Mouse (Mus musculus): ENCODE results near the gene Zbtb20. TPM values are rescaled to one million over a fixed set of nuclear protein-coding genes. Genes with fewer than 3 reads are reported as not detected.

The Zbtb20 gene
- polyA plus RNA-seq, 1 experiment from 2014 or later: 6.6 TPM

DNA sequence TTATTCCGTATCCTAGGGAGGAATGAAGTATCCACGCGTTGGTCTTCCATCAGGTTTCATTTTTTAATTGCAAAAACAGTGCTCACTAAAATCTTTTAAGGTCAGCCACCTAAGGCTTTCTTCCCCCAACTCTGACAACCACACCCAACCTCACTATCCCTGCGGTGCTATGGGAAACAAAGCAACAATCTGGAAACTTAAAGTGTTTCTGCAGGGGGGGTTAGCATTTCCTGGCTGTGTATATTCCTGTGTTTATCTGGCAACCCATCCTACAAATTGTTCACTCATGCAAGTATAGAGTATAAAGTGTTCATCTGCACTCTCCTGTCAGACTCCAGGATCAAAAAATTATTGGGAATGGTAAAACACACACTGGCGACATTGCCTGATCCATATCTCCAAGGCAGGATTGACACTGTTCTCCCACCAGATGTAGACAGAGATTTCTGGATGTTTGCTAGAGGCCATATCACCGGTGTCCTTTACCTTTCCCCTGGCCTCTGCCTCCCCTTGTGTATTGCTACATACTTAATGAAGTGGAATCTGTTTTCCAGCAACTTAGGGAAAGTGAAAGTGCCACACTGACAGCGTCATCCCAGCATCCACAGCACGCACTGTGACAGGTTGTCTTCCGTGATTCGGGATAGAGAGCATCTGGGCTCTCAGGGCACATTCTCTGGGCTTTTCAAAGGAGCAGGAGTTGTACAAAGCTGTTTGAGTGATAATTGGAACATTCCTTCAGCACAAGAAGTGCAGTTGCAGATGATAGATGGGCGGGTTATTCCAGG is 599.5 kb downstream of the Zbtb20 start:
- no peak for ATAC-seq (replicated peaks; ENCODE audit: low FRiP score)
- no peak overlapping the region for H3K4me3 ChIP-seq (ENCODE audit: low read depth, low read length)
- WGBS: 81% methylated on average over 11 of the region's 11 CpGs

DNA sequence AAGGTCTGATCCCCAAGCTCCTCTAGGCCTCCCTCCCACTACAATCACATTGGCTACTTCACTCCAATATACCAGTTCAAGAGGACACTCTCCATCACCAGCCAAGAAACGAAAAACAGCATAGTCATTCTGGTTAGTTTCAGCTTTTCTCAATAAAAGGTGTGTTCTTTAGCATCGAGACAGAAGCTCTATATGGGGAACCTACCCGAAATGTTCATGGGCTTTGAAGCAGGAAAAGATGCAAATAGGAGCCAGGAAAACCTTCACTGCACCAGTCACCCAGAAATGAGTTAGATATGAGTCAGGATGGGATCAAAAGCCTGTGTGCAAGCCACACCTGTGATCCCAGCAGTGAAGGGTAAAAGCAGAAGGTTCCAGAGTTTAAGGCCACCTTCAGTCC is 601.2 kb downstream of the Zbtb20 start:
- ATAC-seq (replicated peaks; ENCODE audit: low FRiP score): no peak
- no peak overlapping the region for H3K4me3 ChIP-seq (ENCODE audit: low read depth, low read length)
- WGBS: 73% methylated on average over 3 of the region's 3 CpGs

More for the DNA sequence above, 599.5 kb downstream of the Zbtb20 start:
- H3K27ac ChIP-seq (ENCODE audit: low read depth, low read length): no peak overlapping the region
- H3K27me3 ChIP-seq (replicated peaks; ENCODE audit: control insufficient read depth, insufficient read depth, low read length): no peaks in the 10 kb centered on the region
- H3K9me3 ChIP-seq (ENCODE audit: control insufficient read depth, low read length): no peaks in the 10 kb centered on the region
- no peaks in the 10 kb centered on the region for H3K36me3 ChIP-seq (ENCODE audit: control insufficient read depth, insufficient read depth, low read length)
- DNase-seq (ENCODE audit: low spot score): no peak
- no peak overlapping the region for H3K9ac ChIP-seq (ENCODE audit: low read depth, low read length)
- H3K4me1 ChIP-seq (replicated peaks; ENCODE audit: control insufficient read depth, insufficient read depth, low read length): no peaks in the 10 kb centered on the region
- H3K4me2 ChIP-seq: no peak overlapping the region

DNA sequence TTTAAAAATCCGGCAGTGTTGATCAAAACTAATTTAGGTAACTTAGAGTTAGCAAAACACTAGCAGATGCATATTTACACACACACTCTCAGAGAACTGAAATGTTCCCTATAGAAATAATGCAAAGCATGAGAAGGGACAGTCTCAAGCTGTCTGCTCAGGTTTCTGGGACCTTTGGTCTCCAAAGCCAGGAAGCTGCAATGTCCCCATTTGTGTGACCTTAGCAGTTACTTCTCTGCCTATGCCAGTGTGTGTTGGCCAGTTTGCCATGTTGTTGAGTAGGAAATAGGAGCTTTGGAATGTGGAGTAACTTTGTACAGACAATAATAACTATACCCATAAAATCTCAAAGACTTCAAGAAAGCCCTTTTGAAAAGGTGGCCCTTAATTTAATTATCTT is 602.7 kb downstream of the Zbtb20 start:
- no peaks in the 10 kb centered on the region for H3K9me3 ChIP-seq (ENCODE audit: control insufficient read depth, low read length)
- no peaks in the 10 kb centered on the region for H3K36me3 ChIP-seq (ENCODE audit: control insufficient read depth, insufficient read depth, low read length)
- WGBS: 83% methylated on average over 1 of the region's 1 CpGs
- no peak overlapping the region for H3K9ac ChIP-seq (ENCODE audit: low read depth, low read length)
- no peak overlapping the region for H3K4me3 ChIP-seq (ENCODE audit: low read depth, low read length)
- H3K27me3 ChIP-seq (replicated peaks; ENCODE audit: control insufficient read depth, insufficient read depth, low read length): no peaks in the 10 kb centered on the region
- ATAC-seq (replicated peaks; ENCODE audit: low FRiP score) (no peak), DNase-seq (ENCODE audit: low spot score) (no peak)
- no peak overlapping the region for H3K27ac ChIP-seq (ENCODE audit: low read depth, low read length)
- H3K4me1 ChIP-seq (replicated peaks; ENCODE audit: control insufficient read depth, insufficient read depth, low read length): no peaks in the 10 kb centered on the region
- no peak overlapping the region for H3K4me2 ChIP-seq

More for the DNA sequence above, 601.2 kb downstream of the Zbtb20 start:
- Histone ChIP-seq H3K9ac (ENCODE audit: low read depth, low read length) (no peak overlapping the region), H3K4me1 (replicated peaks; ENCODE audit: control insufficient read depth, insufficient read depth, low read length) (no peaks in the 10 kb centered on the region), H3K27me3 (replicated peaks; ENCODE audit: control insufficient read depth, insufficient read depth, low read length) (no peaks in the 10 kb centered on the region), H3K4me2 (no peak overlapping the region), H3K27ac (ENCODE audit: low read depth, low read length) (no peak overlapping the region), H3K36me3 (ENCODE audit: control insufficient read depth, insufficient read depth, low read length) (no peaks in the 10 kb centered on the region), H3K9me3 (ENCODE audit: control insufficient read depth, low read length) (no peaks in the 10 kb centered on the region)
- no peak for DNase-seq (ENCODE audit: low spot score)

DNA sequence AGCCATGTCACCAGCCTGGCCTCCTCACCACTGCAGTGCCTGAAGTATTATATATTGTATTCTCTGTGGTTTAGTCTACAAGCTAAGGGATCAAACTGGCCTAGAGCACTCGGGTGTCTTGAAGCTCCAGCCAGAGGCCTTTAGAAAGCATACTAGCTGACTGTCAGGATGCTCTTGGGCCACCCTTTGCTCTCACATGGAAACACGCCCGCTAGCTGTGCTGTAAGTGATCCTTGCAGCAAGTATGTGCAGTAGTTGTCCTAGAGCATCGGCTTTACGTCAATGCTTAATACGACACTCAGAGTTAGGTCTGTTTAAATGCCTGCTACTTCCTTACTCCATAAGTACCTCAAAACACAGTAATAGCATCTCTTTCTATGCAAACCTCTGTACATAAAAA is 604.9 kb downstream of the Zbtb20 start:
- Histone ChIP-seq H3K27ac (ENCODE audit: low read depth, low read length) (no peak overlapping the region), H3K9me3 (ENCODE audit: control insufficient read depth, low read length) (no peaks in the 10 kb centered on the region), H3K36me3 (ENCODE audit: control insufficient read depth, insufficient read depth, low read length) (no peaks in the 10 kb centered on the region), H3K27me3 (replicated peaks; ENCODE audit: control insufficient read depth, insufficient read depth, low read length) (no peaks in the 10 kb centered on the region), H3K4me1 (replicated peaks; ENCODE audit: control insufficient read depth, insufficient read depth, low read length) (no peaks in the 10 kb centered on the region), H3K4me2 (no peak overlapping the region), H3K4me3 (ENCODE audit: low read depth, low read length) (no peak overlapping the region), H3K9ac (ENCODE audit: low read depth, low read length) (no peak overlapping the region)
- WGBS: 84% methylated on average over 6 of the region's 6 CpGs
- DNase-seq (ENCODE audit: low spot score) (no peak), ATAC-seq (replicated peaks; ENCODE audit: low FRiP score) (no peak)

DNA sequence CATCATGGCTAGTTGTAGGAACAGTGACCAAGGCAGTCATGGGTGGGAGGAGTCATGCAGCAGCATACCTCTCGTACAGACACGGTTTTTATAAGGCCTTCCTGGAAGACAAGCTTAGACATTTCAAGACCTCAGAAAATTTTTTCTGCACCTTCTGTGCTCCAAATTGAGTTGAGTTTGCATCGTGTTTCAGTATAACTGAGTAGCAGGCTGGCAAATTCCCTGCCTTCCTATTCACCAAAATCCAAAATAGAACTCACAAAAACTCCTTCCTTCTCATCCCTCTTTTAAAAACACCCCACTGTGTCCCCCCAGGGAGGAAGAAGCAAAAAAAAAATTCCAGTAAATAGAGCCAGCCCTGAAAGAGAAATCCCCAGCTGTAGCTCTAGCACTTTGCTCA is 606.4 kb downstream of the Zbtb20 start:
- no peak overlapping the region for H3K4me3 ChIP-seq (ENCODE audit: low read depth, low read length)
- WGBS: 55% methylated on average over 3 of the region's 3 CpGs

DNA sequence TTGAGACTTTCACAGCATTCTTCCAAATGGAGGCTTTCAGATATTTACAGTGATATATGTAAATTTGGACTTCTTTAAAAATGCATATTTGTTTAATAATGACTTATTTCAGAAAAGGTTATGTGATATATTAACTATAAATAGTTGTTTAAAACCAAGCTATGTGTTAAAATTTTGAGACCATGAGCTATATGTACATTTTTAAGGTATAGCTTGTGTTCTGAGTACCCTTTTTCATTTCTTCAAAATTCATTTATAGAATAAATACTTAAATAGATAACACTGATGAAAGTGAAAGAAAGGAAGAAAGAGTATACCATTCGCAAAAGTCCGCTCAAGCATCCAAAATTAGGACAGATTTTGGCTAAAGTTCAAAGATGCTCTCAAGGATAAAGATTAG is 607.1 kb downstream of the Zbtb20 start:
- WGBS: 86% methylated on average over 2 of the region's 2 CpGs
- ATAC-seq (replicated peaks; ENCODE audit: low FRiP score): no peak

More for the DNA sequence above, 606.4 kb downstream of the Zbtb20 start:
- no peak overlapping the region for H3K9ac ChIP-seq (ENCODE audit: low read depth, low read length)
- DNase-seq (ENCODE audit: low spot score) (no peak), ATAC-seq (replicated peaks; ENCODE audit: low FRiP score) (no peak)
- no peak overlapping the region for H3K4me2 ChIP-seq
- H3K27ac ChIP-seq (ENCODE audit: low read depth, low read length): no peak overlapping the region
- no peaks in the 10 kb centered on the region for H3K9me3 ChIP-seq (ENCODE audit: control insufficient read depth, low read length)
- no peaks in the 10 kb centered on the region for H3K27me3 ChIP-seq (replicated peaks; ENCODE audit: control insufficient read depth, insufficient read depth, low read length)
- no peaks in the 10 kb centered on the region for H3K36me3 ChIP-seq (ENCODE audit: control insufficient read depth, insufficient read depth, low read length)
- H3K4me1 ChIP-seq (replicated peaks; ENCODE audit: control insufficient read depth, insufficient read depth, low read length): no peaks in the 10 kb centered on the region

DNA sequence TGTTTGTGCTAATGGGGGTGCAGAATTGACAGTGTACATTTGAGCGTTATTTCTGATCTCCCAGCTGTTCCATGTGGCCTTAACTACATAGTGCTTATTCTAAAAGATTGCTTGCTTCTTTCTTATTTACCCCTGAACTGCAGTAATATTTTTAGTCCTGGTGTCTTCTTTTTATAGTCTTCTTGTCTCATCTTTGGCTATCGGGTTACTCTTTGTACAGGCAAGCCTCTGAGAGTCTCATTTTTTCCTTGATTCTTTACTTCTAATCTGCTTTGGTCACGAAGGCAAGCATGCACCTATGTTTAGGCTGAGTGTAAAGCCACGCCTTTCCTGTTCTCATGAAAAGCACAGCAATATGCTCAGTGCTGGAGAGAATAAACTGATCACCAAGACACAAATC is 608.7 kb downstream of the Zbtb20 start:
- no peaks in the 10 kb centered on the region for H3K9me3 ChIP-seq (ENCODE audit: control insufficient read depth, low read length)
- DNase-seq (ENCODE audit: low spot score): no peak
- no peaks in the 10 kb centered on the region for H3K4me1 ChIP-seq (replicated peaks; ENCODE audit: control insufficient read depth, insufficient read depth, low read length)
- ATAC-seq (replicated peaks; ENCODE audit: low FRiP score): no peak
- no peak overlapping the region for H3K27ac ChIP-seq (ENCODE audit: low read depth, low read length)
- H3K9ac ChIP-seq (ENCODE audit: low read depth, low read length): no peak overlapping the region
- H3K27me3 ChIP-seq (replicated peaks; ENCODE audit: control insufficient read depth, insufficient read depth, low read length): no peaks in the 10 kb centered on the region
- H3K36me3 ChIP-seq (ENCODE audit: control insufficient read depth, insufficient read depth, low read length): no peaks in the 10 kb centered on the region
- WGBS: 69% methylated on average over 4 of the region's 4 CpGs
- H3K4me2 ChIP-seq: no peak overlapping the region
- no peak overlapping the region for H3K4me3 ChIP-seq (ENCODE audit: low read depth, low read length)

More for the DNA sequence above, 607.1 kb downstream of the Zbtb20 start:
- Histone ChIP-seq H3K36me3 (ENCODE audit: control insufficient read depth, insufficient read depth, low read length) (no peaks in the 10 kb centered on the region), H3K4me3 (ENCODE audit: low read depth, low read length) (no peak overlapping the region), H3K9ac (ENCODE audit: low read depth, low read length) (no peak overlapping the region), H3K4me2 (no peak overlapping the region), H3K4me1 (replicated peaks; ENCODE audit: control insufficient read depth, insufficient read depth, low read length) (no peaks in the 10 kb centered on the region), H3K27me3 (replicated peaks; ENCODE audit: control insufficient read depth, insufficient read depth, low read length) (no peaks in the 10 kb centered on the region), H3K27ac (ENCODE audit: low read depth, low read length) (no peak overlapping the region), H3K9me3 (ENCODE audit: control insufficient read depth, low read length) (no peaks in the 10 kb centered on the region)
- DNase-seq (ENCODE audit: low spot score): no peak

DNA sequence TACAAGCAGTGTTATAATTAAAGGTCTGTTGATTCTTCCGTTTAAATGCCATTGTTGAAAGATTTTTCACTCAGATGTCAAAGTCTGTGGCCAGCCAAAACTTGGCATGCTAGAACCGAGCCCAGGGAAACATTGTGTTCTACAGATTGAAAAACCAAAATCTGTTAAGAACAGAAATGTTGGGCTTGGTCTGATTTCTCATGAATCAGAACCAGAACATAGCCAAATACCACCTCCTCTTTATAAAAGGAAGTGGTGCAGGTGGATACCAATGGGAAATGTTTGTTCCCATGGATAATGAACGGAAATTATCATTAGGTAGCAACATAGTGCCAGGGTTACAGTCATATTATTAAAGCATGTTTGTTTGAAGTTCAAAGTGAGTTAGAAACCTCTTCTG is 613.7 kb downstream of the Zbtb20 start:
- DNase-seq (ENCODE audit: low spot score) (no peak), ATAC-seq (replicated peaks; ENCODE audit: low FRiP score) (no peak)
- 87% methylated on average over 3 of the region's 3 CpGs for WGBS
- Histone ChIP-seq H3K4me2 (no peak overlapping the region), H3K4me1 (replicated peaks; ENCODE audit: control insufficient read depth, insufficient read depth, low read length) (no peaks in the 10 kb centered on the region), H3K9ac (ENCODE audit: low read depth, low read length) (no peak overlapping the region), H3K9me3 (ENCODE audit: control insufficient read depth, low read length) (no peaks in the 10 kb centered on the region), H3K27me3 (replicated peaks; ENCODE audit: control insufficient read depth, insufficient read depth, low read length) (no peaks in the 10 kb centered on the region), H3K4me3 (ENCODE audit: low read depth, low read length) (no peak overlapping the region), H3K27ac (ENCODE audit: low read depth, low read length) (no peak overlapping the region), H3K36me3 (ENCODE audit: control insufficient read depth, insufficient read depth, low read length) (no peaks in the 10 kb centered on the region)

DNA sequence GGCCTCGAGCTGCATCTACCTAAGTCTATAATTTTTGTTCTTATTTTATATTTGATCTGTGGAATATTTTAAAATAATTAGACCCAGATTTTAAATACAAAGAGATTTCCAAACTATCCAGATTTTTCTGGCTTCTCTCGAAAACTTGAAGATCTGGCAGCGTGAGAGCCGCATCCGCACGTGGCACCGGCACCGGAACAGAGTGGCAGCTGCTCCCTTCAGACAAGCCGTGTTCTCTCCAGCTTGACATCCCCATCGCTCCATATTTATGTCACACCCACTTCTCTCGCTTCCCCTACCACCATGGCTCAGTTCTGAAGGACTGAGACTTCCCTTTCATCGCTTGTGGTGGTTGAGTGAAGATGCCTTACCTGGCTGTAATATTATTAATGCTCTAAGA is 614.3 kb downstream of the Zbtb20 start:
- Histone ChIP-seq H3K4me2 (no peak overlapping the region), H3K27ac (ENCODE audit: low read depth, low read length) (no peak overlapping the region), H3K27me3 (replicated peaks; ENCODE audit: control insufficient read depth, insufficient read depth, low read length) (no peaks in the 10 kb centered on the region), H3K9ac (ENCODE audit: low read depth, low read length) (no peak overlapping the region), H3K4me1 (replicated peaks; ENCODE audit: control insufficient read depth, insufficient read depth, low read length) (no peaks in the 10 kb centered on the region), H3K4me3 (ENCODE audit: low read depth, low read length) (no peak overlapping the region), H3K9me3 (ENCODE audit: control insufficient read depth, low read length) (no peaks in the 10 kb centered on the region), H3K36me3 (ENCODE audit: control insufficient read depth, insufficient read depth, low read length) (no peaks in the 10 kb centered on the region)
- DNase-seq (ENCODE audit: low spot score): no peak
- WGBS: 85% methylated on average over 12 of the region's 12 CpGs
- ATAC-seq (replicated peaks; ENCODE audit: low FRiP score): no peak

All from liver, embryonic 11.5 days (tissue).